Mouse (Mus musculus): ENCODE results near the gene Cds2. TPM values are rescaled to one million over a fixed set of nuclear protein-coding genes. Genes with fewer than 3 reads are reported as not detected.
"Not testable (repeated sequence)": the region's sequence is repeated elsewhere in the genome, so short reads cannot be mapped to it uniquely, and the experiment has no call there.

Cds2 gene
- polyA plus RNA-seq, 1 experiment from 2014 or later: 22.1 TPM

GRCm38 (mm10) chr2:132285722-132286121, 22.8 kb downstream of the Cds2 start:
- not testable (repeated sequence) for H3K9ac ChIP-seq (ENCODE audit: low read length); H3K36me3 ChIP-seq (ENCODE audit: control insufficient read depth, insufficient read depth, low read length); ATAC-seq (ENCODE audit: low read depth); H3K9me3 ChIP-seq (ENCODE audit: control insufficient read depth, low read length); H3K4me2 ChIP-seq (ENCODE audit: low read depth, low read length); H3K27me3 ChIP-seq (ENCODE audit: control insufficient read depth, insufficient read depth, low read depth, low read length); H3K4me3 ChIP-seq (ENCODE audit: low read length)
- 89% methylated on average over 5 of the region's 5 CpGs for WGBS
- Histone ChIP-seq H3K27ac (ENCODE audit: low read length) (peak overlapping the region; percentile 73; the same call in 1 of the 2 replicates), H3K4me1 (replicated peaks; ENCODE audit: control insufficient read depth, insufficient read depth, low read length) (peaks cover 40% of the 10 kb centered on the region)

- no peak overlapping the region for H3K4me2 ChIP-seq (ENCODE audit: low read depth, low read length)
- H3K27ac ChIP-seq (ENCODE audit: low read length): no peak overlapping the region
- H3K27me3 ChIP-seq (ENCODE audit: control insufficient read depth, insufficient read depth, low read depth, low read length): no peaks in the 10 kb centered on the region
- H3K4me1 ChIP-seq (replicated peaks; ENCODE audit: control insufficient read depth, insufficient read depth, low read length): peaks cover 48% of the 10 kb centered on the region
- no peak overlapping the region for H3K4me3 ChIP-seq (ENCODE audit: low read length)
- H3K9ac ChIP-seq (ENCODE audit: low read length): no peak overlapping the region
- no peaks in the 10 kb centered on the region; the same call in 1 of the 2 replicates for H3K9me3 ChIP-seq (ENCODE audit: control insufficient read depth, low read length)
- WGBS: 82% methylated on average over 9 of the region's 9 CpGs
- no peaks in the 10 kb centered on the region for H3K36me3 ChIP-seq (ENCODE audit: control insufficient read depth, insufficient read depth, low read length)
- ATAC-seq (ENCODE audit: low read depth): no peak
Observed at GRCm38 (mm10) chr2:132286376-132287076, 23.6 kb downstream of the Cds2 start.

- H3K36me3 ChIP-seq (ENCODE audit: control insufficient read depth, insufficient read depth, low read length); H3K4me2 ChIP-seq (ENCODE audit: low read depth, low read length); H3K27me3 ChIP-seq (ENCODE audit: control insufficient read depth, insufficient read depth, low read depth, low read length); H3K27ac ChIP-seq (ENCODE audit: low read length); H3K4me3 ChIP-seq (ENCODE audit: low read length); H3K9me3 ChIP-seq (ENCODE audit: control insufficient read depth, low read length); H3K9ac ChIP-seq (ENCODE audit: low read length); ATAC-seq (ENCODE audit: low read depth): not testable (repeated sequence)
- WGBS: 55% methylated on average over 5 of the region's 7 CpGs
- H3K4me1 ChIP-seq (replicated peaks; ENCODE audit: control insufficient read depth, insufficient read depth, low read length): peaks cover 28% of the 10 kb centered on the region
Observed at GRCm38 (mm10) chr2:132289213-132289612, 26.3 kb downstream of the Cds2 start.

GRCm38 (mm10) chr2:132290808-132291207, 27.9 kb downstream of the Cds2 start:
- Histone ChIP-seq H3K9me3 (ENCODE audit: control insufficient read depth, low read length) (no peaks in the 10 kb centered on the region; the same call in 1 of the 2 replicates), H3K4me3 (ENCODE audit: low read length) (no peak overlapping the region), H3K27ac (ENCODE audit: low read length) (no peak overlapping the region), H3K36me3 (ENCODE audit: control insufficient read depth, insufficient read depth, low read length) (peaks cover 3% of the 10 kb centered on the region), H3K9ac (ENCODE audit: low read length) (no peak overlapping the region), H3K4me1 (replicated peaks; ENCODE audit: control insufficient read depth, insufficient read depth, low read length) (peaks cover 14% of the 10 kb centered on the region), H3K4me2 (ENCODE audit: low read depth, low read length) (no peak overlapping the region), H3K27me3 (ENCODE audit: control insufficient read depth, insufficient read depth, low read depth, low read length) (no peaks in the 10 kb centered on the region)
- 53% methylated on average over 6 of the region's 6 CpGs for WGBS
- ATAC-seq (ENCODE audit: low read depth): no peak

- Histone ChIP-seq H3K9ac (ENCODE audit: low read length) (no peak overlapping the region), H3K9me3 (ENCODE audit: control insufficient read depth, low read length) (no peaks in the 10 kb centered on the region; the same call in 1 of the 2 replicates), H3K36me3 (ENCODE audit: control insufficient read depth, insufficient read depth, low read length) (peaks cover 3% of the 10 kb centered on the region), H3K4me1 (replicated peaks; ENCODE audit: control insufficient read depth, insufficient read depth, low read length) (peaks cover 14% of the 10 kb centered on the region), H3K4me3 (ENCODE audit: low read length) (no peak overlapping the region), H3K27me3 (ENCODE audit: control insufficient read depth, insufficient read depth, low read depth, low read length) (no peaks in the 10 kb centered on the region), H3K27ac (ENCODE audit: low read length) (no peak overlapping the region), H3K4me2 (ENCODE audit: low read depth, low read length) (no peak overlapping the region)
- 54% methylated on average over 3 of the region's 3 CpGs for WGBS
- ATAC-seq (ENCODE audit: low read depth): peak; percentile 58
Observed at GRCm38 (mm10) chr2:132291265-132291664, 28.3 kb downstream of the Cds2 start.

- H3K4me2 ChIP-seq (ENCODE audit: low read depth, low read length): no peak overlapping the region
- 24% methylated on average over 4 of the region's 4 CpGs for WGBS
Observed at GRCm38 (mm10) chr2:132292083-132292482, 29.1 kb downstream of the Cds2 start.

GRCm38 (mm10) chr2:132293694-132294450, 30.9 kb downstream of the Cds2 start:
- Histone ChIP-seq H3K4me3 (ENCODE audit: low read length) (no peak overlapping the region), H3K9ac (ENCODE audit: low read length) (no peak overlapping the region), H3K9me3 (ENCODE audit: control insufficient read depth, low read length) (no peaks in the 10 kb centered on the region), H3K4me1 (replicated peaks; ENCODE audit: control insufficient read depth, insufficient read depth, low read length) (peaks cover 16% of the 10 kb centered on the region), H3K27me3 (ENCODE audit: control insufficient read depth, insufficient read depth, low read depth, low read length) (no peaks in the 10 kb centered on the region), H3K36me3 (ENCODE audit: control insufficient read depth, insufficient read depth, low read length) (peaks cover 13% of the 10 kb centered on the region), H3K4me2 (ENCODE audit: low read depth, low read length) (no peak overlapping the region), H3K27ac (ENCODE audit: low read length) (no peak overlapping the region)
- 88% methylated on average over 10 of the region's 10 CpGs for WGBS
- ATAC-seq (ENCODE audit: low read depth): no peak

More at GRCm38 (mm10) chr2:132292083-132292482, 29.1 kb downstream of the Cds2 start:
- Histone ChIP-seq H3K9me3 (ENCODE audit: control insufficient read depth, low read length) (no peaks in the 10 kb centered on the region), H3K4me1 (replicated peaks; ENCODE audit: control insufficient read depth, insufficient read depth, low read length) (peaks cover 16% of the 10 kb centered on the region), H3K9ac (ENCODE audit: low read length) (no peak overlapping the region), H3K4me3 (ENCODE audit: low read length) (no peak overlapping the region), H3K27ac (ENCODE audit: low read length) (no peak overlapping the region), H3K27me3 (ENCODE audit: control insufficient read depth, insufficient read depth, low read depth, low read length) (no peaks in the 10 kb centered on the region), H3K36me3 (ENCODE audit: control insufficient read depth, insufficient read depth, low read length) (peaks cover 3% of the 10 kb centered on the region)
- ATAC-seq (ENCODE audit: low read depth): 0 out of 2 replicates have a peak, but pooled peaks have one; percentile 26

GRCm38 (mm10) chr2:132298250-132298649, 35.3 kb downstream of the Cds2 start:
- no peak overlapping the region for H3K27ac ChIP-seq (ENCODE audit: low read length)
- no peak overlapping the region for H3K4me2 ChIP-seq (ENCODE audit: low read depth, low read length)
- no peaks in the 10 kb centered on the region for H3K27me3 ChIP-seq (ENCODE audit: control insufficient read depth, insufficient read depth, low read depth, low read length)
- WGBS: 81% methylated on average over 4 of the region's 4 CpGs
- 0 out of 2 replicates have a peak, but pooled peaks cover 2% of the 10 kb centered on the region for H3K4me1 ChIP-seq (replicated peaks; ENCODE audit: control insufficient read depth, insufficient read depth, low read length)
- H3K9ac ChIP-seq (ENCODE audit: low read length): no peak overlapping the region
- no peaks in the 10 kb centered on the region for H3K9me3 ChIP-seq (ENCODE audit: control insufficient read depth, low read length)
- H3K4me3 ChIP-seq (ENCODE audit: low read length): no peak overlapping the region
- H3K36me3 ChIP-seq (ENCODE audit: control insufficient read depth, insufficient read depth, low read length): peaks cover 24% of the 10 kb centered on the region
- no peak for ATAC-seq (ENCODE audit: low read depth)

- Histone ChIP-seq H3K4me1 (replicated peaks; ENCODE audit: control insufficient read depth, insufficient read depth, low read length) (0 out of 2 replicates have a peak, but pooled peaks cover 1% of the 10 kb centered on the region), H3K4me3 (ENCODE audit: low read length) (no peak overlapping the region), H3K27me3 (ENCODE audit: control insufficient read depth, insufficient read depth, low read depth, low read length) (no peaks in the 10 kb centered on the region), H3K36me3 (ENCODE audit: control insufficient read depth, insufficient read depth, low read length) (peaks cover 22% of the 10 kb centered on the region), H3K9ac (ENCODE audit: low read length) (no peak overlapping the region), H3K27ac (ENCODE audit: low read length) (no peak overlapping the region), H3K9me3 (ENCODE audit: control insufficient read depth, low read length) (no peaks in the 10 kb centered on the region), H3K4me2 (ENCODE audit: low read depth, low read length) (no peak overlapping the region)
- 94% methylated on average over 4 of the region's 4 CpGs for WGBS
- ATAC-seq (ENCODE audit: low read depth): no peak
Observed at GRCm38 (mm10) chr2:132301436-132301835, 38.5 kb downstream of the Cds2 start.
